Mouse (Mus musculus): ENCODE data around the gene Arhgap9.

- no peak for TF ChIP-seq CTCF (IDR thresholded peaks at IDR 0.05; ENCODE audit: borderline replicate concordance, control insufficient read depth, extremely low read depth, insufficient read depth, low read length, poor library complexity)
- TF ChIP-seq POLR2A (IDR thresholded peaks at IDR 0.05; ENCODE audit: control insufficient read depth, extremely low read depth, insufficient read depth, low read length, poor library complexity), result no peak
Measured at GRCm38 (mm10) chr10:127341360-127341690, 19.6 kb downstream of the Arhgap9 start.
